Mouse (Mus musculus): ENCODE data around the gene Fis1. TPM values are rescaled to one million over a fixed set of nuclear protein-coding genes. Genes with fewer than 3 reads are reported as not detected.
A peak's percentile ranks its signal among the peaks of the same experiment; 100 is the strongest.

Gene Fis1
- total RNA-seq (2014; fragmentation: Nextera tagmentation) (201 and 270 TPM in 2 replicates), total RNA-seq (2017) (106 and 127 TPM in 2 replicates)

GRCm38 (mm10) chr5:136953015-136953414, at the start of gene Fis1:
Fis1 (plus strand) TSS chr5:136953275.
- ATAC-seq (replicated peaks; ENCODE audit: poor library complexity, severe bottlenecking): peak; percentile 95

GRCm38 (mm10) chr5:136904621-136905020, 48.5 kb upstream of the Fis1 start:
- ATAC-seq (replicated peaks; ENCODE audit: poor library complexity, severe bottlenecking): no peak

GRCm38 (mm10) chr5:136905630-136906029, 47.4 kb upstream of the Fis1 start:
- no peak for ATAC-seq (replicated peaks; ENCODE audit: poor library complexity, severe bottlenecking)

- ATAC-seq (replicated peaks; ENCODE audit: poor library complexity, severe bottlenecking): no peak
Measured at GRCm38 (mm10) chr5:136907587-136907986, 45.5 kb upstream of the Fis1 start.

- ATAC-seq (replicated peaks; ENCODE audit: poor library complexity, severe bottlenecking): peak; percentile 93
Measured at GRCm38 (mm10) chr5:136907991-136908857, 44.9 kb upstream of the Fis1 start, which contains the start of gene Ift22. Ift22 (plus strand) TSS chr5:136908150.

- ATAC-seq (replicated peaks; ENCODE audit: poor library complexity, severe bottlenecking): no peak
Measured at GRCm38 (mm10) chr5:136914183-136914582, 38.9 kb upstream of the Fis1 start.

GRCm38 (mm10) chr5:136917613-136918242, 35.3 kb upstream of the Fis1 start:
- ATAC-seq (replicated peaks; ENCODE audit: poor library complexity, severe bottlenecking): no peak

- ATAC-seq (replicated peaks; ENCODE audit: poor library complexity, severe bottlenecking): peak; percentile 95
Measured at GRCm38 (mm10) chr5:136918655-136919472, 34.2 kb upstream of the Fis1 start.

GRCm38 (mm10) chr5:136919546-136920301, 33.4 kb upstream of the Fis1 start:
- ATAC-seq (replicated peaks; ENCODE audit: poor library complexity, severe bottlenecking): 0 out of 2 replicates have a peak, but pooled peaks have one; percentile 23

GRCm38 (mm10) chr5:136922830-136923229, 30.2 kb upstream of the Fis1 start:
- no peak for ATAC-seq (replicated peaks; ENCODE audit: poor library complexity, severe bottlenecking)

GRCm38 (mm10) chr5:136923751-136924478, 29.2 kb upstream of the Fis1 start:
- ATAC-seq (replicated peaks; ENCODE audit: poor library complexity, severe bottlenecking): no peak

GRCm38 (mm10) chr5:136929073-136929472, 24.0 kb upstream of the Fis1 start:
- peak; percentile 88 for ATAC-seq (replicated peaks; ENCODE audit: poor library complexity, severe bottlenecking)

- ATAC-seq (replicated peaks; ENCODE audit: poor library complexity, severe bottlenecking): no peak
Measured at GRCm38 (mm10) chr5:136931896-136932295, 21.2 kb upstream of the Fis1 start.

- ATAC-seq (replicated peaks; ENCODE audit: poor library complexity, severe bottlenecking): no peak
Measured at GRCm38 (mm10) chr5:136932956-136933355, 20.1 kb upstream of the Fis1 start.

- ATAC-seq (replicated peaks; ENCODE audit: poor library complexity, severe bottlenecking): no peak
Measured at GRCm38 (mm10) chr5:136933930-136934329, 19.1 kb upstream of the Fis1 start.

GRCm38 (mm10) chr5:136935905-136936695, 17.0 kb upstream of the Fis1 start:
- ATAC-seq (replicated peaks; ENCODE audit: poor library complexity, severe bottlenecking): peak; percentile 46; the same call in 1 of the 2 replicates

- no peak for ATAC-seq (replicated peaks; ENCODE audit: poor library complexity, severe bottlenecking)
Measured at GRCm38 (mm10) chr5:136936750-136937149, 16.3 kb upstream of the Fis1 start.

- ATAC-seq (replicated peaks; ENCODE audit: poor library complexity, severe bottlenecking): no peak
Measured at GRCm38 (mm10) chr5:136937621-136938020, 15.5 kb upstream of the Fis1 start.
